Mouse (Mus musculus): ENCODE data around the gene Trim58. TPM values are rescaled to one million over a fixed set of nuclear protein-coding genes. Genes with fewer than 3 reads are reported as not detected.

Trim58 gene
- total RNA-seq, 2 experiments from 2014 or later, result not detected

- peak; percentile 6 to 36 for DNase-seq (ENCODE audit: low spot score in 2 of 2)
These were observed 3.1 kb downstream of the Trim58 start for GRCm38 (mm10) chr11:58643350-58643749.

GRCm38 (mm10) chr11:58655151-58655550 lies 14.9 kb downstream of the Trim58 start:
- DNase-seq (ENCODE audit: low spot score in 2 of 2), result no peak

GRCm38 (mm10) chr11:58658596-58658995 lies 18.3 kb downstream of the Trim58 start, which contains the start of gene Olfr322:
Gene Olfr322, plus strand, starts transcription at chr11:58658782.
- DNase-seq (ENCODE audit: low spot score in 2 of 2), result no peak

- no peak for DNase-seq (ENCODE audit: low spot score in 2 of 2)
These were observed 29.0 kb downstream of the Trim58 start for GRCm38 (mm10) chr11:58669252-58669651.

DNA sequence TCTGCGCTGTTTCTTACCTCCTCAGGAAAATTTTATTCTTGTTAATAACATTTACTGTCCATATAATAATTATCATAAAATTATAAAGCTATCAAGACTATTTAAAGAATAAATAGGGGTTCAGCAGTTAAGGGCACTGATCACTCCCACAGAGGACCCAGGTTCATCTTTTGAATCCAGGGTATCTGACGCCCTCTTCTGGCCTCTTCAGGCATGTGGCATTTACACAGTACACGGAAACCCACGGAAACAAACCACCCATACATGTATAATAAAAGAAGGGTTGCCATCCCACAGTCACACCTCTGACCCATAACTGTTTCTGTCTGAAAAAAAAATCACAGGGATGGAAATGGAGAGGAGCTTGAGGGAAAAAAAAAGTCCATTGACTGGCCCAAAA lies 31.6 kb downstream of the Trim58 start:
- no peak for DNase-seq (ENCODE audit: low spot score in 2 of 2)

DNA sequence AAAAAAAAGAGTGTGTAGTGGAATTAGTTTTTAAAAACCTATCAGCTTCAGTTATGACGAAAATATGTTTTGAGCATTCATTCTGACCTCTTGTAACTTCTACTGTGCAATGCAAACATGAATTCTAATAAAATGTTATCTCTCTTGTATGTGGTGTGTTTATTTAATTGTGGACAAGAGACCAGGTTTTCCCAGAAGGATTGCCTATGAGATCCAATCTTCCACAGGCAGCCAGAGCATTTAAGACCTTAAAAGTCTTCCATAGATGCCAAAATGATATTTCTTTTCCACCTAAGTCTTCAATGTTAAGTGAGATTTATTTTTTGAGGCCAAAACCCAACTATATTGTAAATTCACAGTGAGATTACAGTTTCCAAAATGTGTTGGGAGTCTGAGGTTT lies 40.5 kb downstream of the Trim58 start, which contains the start of gene Olfr320:
Gene Olfr320 (plus strand): TSS at position 301 of the 400 bp plus-strand sequence.
- no peak for DNase-seq (ENCODE audit: low spot score in 2 of 2)

DNA sequence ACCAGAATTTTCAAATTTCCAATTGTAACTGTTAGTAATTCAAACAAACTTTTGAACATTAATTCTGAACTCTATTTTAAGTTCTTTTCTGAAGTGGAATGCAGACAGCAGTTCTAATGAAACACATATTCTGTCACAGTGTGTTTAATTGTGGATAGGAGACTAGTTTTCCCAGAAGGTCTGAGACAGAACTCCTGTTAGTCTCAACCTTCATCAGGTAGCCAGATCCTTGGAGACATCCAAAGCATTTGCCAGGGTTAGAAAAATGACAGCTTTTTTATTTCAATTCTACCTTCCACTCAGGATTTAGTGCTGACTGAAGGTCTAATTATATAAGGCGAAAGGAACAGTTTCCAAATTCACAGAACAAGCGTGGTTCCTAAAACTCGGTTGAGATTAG lies 58.6 kb downstream of the Trim58 start, which contains the start of gene Olfr319:
Gene Olfr319 (plus strand): TSS at position 301 of the 400 bp plus-strand sequence.
- no peak for DNase-seq (ENCODE audit: low spot score in 2 of 2)

Other genes starting within 250 kb of the Trim58 start
- gene 1810065E05Rik, start 219.4 kb upstream of the Trim58 start, total RNA-seq (2021), result not detected
- not detected for gene Gm12253, start 207.9 kb upstream of the Trim58 start, total RNA-seq (2021)
- not detected for gene Lypd9, start 187.5 kb upstream of the Trim58 start, total RNA-seq (2021)
- gene Olfr30, start 178.2 kb upstream of the Trim58 start, total RNA-seq (2021), result not detected
- gene Olfr332, start 147.9 kb upstream of the Trim58 start, total RNA-seq (2021), result not detected
- gene Olfr331, start 137.9 kb upstream of the Trim58 start, total RNA-seq (2021), result not detected
- gene Olfr330, start 105.6 kb upstream of the Trim58 start, total RNA-seq (2021), result not detected
- not detected for gene Olfr329-ps, start 94.0 kb upstream of the Trim58 start, total RNA-seq (2021)
- under 1 TPM; 0.10 to 0.18 TPM for gene Olfr328, start 84.8 kb upstream of the Trim58 start, total RNA-seq (2021)
- gene Olfr224, start 69.9 kb upstream of the Trim58 start, total RNA-seq (2021), result not detected
- not detected for gene Olfr325, start 62.7 kb upstream of the Trim58 start, total RNA-seq (2021)
- gene Olfr324, start 45.4 kb upstream of the Trim58 start, total RNA-seq (2021), result not detected
- gene 2210407C18Rik, start 24.4 kb upstream of the Trim58 start, total RNA-seq (2021), result not detected
- gene Olfr323, start 10.0 kb upstream of the Trim58 start, total RNA-seq (2021), result under 1 TPM in 1 of 2 experiments, not detected in 1; 0.15 TPM
- gene Olfr322, start 18.3 kb downstream of the Trim58 start, total RNA-seq (2021), result not detected
- not detected for gene Olfr320, start 40.6 kb downstream of the Trim58 start, total RNA-seq (2021)
- not detected for gene Olfr319, start 58.7 kb downstream of the Trim58 start, total RNA-seq (2021)
- under 1 TPM in 1 of 2 experiments, not detected in 1; 0.08 TPM for gene Olfr318, start 83.5 kb downstream of the Trim58 start, total RNA-seq (2021)
- gene Olfr317, start 98.7 kb downstream of the Trim58 start, total RNA-seq (2021), result under 1 TPM in 1 of 2 experiments, not detected in 1; 0.10 TPM
- gene Olfr316, start 112.3 kb downstream of the Trim58 start, total RNA-seq (2021), result 1 to 10 TPM; 1.1 to 1.4 TPM
- gene Olfr315, start 132.7 kb downstream of the Trim58 start, total RNA-seq (2021), result not detected
- gene Olfr314, start 142.5 kb downstream of the Trim58 start, total RNA-seq (2021), result not detected
- 1 to 10 TPM; 8.4 to 8.6 TPM for gene Fam183b, start 161.5 kb downstream of the Trim58 start, total RNA-seq (2021)
- not detected for gene Olfr313, start 174.5 kb downstream of the Trim58 start, total RNA-seq (2021)
- gene Olfr312, start 188.8 kb downstream of the Trim58 start, total RNA-seq (2021), result not detected
- gene Olfr311, start 198.8 kb downstream of the Trim58 start, total RNA-seq (2021), result not detected
- 10 to 100 TPM; 16.8 to 17.6 TPM for gene Gm12258, start 206.7 kb downstream of the Trim58 start, total RNA-seq (2021)
- gene 2810021J22Rik, start 226.8 kb downstream of the Trim58 start, total RNA-seq (2021), result 10 to 100 TPM; 12.2 to 13.2 TPM